Mouse (Mus musculus): ENCODE measurements at regions not wholly inside any gene's neighbourhood (a gene's known extent, or its start where the extent isn't known, plus 50 kb on each side); places are given as distances from the start of the nearest gene placed in this dataset.

DNA sequence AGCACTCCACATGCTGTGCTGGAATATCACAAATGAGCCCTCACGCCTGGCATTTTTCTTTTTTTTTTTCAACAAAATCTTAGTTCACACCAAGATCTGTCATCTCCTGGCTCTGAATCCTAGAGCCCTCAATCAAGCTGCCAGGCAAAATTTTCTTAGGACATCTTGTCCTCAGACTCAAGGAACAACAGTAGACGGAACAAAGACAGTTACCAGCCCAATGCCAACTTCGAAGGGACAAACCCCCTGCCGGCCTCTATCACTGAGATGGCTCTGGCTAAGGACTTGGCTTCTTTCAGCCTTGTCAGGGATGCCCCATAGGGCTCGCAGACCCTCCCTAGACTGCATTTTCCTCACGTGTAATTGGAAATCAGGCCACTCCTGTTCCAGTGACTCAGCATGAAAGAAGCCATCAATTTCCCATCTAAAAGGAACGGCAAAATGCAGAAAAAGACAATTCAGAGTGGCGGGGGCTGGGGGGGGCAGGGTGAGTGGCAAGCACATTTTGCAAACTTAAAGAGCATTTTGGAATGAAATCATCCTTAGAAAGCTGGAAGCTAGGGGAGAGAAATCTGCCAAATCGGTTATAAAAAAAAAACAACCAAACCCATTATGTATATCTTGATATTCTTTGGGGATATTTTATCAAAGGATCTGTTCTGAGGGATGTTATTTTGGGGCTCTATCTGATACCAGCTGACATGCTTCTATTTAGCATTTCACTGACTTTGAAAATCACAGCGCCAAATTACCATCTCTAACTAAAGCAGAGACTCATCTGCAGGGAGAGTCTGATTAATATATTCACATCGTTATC lies 116.1 kb upstream of the Sulf2 start:
- no peak for DNase-seq (ENCODE audit: low spot score)

DNA sequence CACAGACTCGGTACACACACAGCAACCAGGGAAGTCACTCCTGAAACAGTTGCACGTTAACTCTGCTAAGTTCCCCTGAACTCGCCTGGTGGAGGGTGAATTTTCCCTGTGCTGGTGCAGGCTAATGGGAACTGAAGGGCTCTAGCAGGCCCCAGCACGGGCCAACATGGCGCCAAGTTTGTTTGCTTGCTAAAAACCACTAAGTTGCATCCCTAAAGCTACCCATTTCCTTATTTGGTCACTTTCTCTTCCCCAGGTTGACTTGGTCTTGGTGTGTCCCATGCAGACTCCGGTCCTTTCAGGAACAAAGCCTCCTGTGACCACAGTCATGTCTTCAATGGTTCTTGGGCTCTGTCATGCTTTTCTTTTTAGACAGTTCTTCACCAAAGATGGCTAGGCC lies 114.5 kb upstream of the Sulf2 start:
- DNase-seq (ENCODE audit: low spot score): no peak

DNA sequence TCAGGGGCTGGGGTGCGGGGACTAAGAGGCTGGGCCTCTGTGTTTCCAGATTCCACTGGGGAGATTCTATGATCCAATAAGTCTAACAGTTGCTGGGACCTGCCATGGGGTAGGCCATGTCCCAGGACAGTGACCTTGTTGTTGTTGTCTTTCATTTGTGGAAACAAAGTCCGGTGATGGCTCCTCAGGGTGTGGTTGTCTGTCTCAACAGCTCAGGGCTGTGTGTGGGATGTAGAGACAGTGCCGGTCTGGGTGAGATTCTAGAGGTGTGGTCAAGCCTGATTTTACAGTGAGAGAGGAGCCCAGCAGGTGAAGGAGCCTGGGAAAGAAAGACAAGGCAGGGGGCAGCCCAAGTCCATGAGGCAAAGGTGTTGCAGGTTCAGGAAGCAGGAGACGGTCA lies 111.5 kb upstream of the Sulf2 start:
- no peak for DNase-seq (ENCODE audit: low spot score)

DNA sequence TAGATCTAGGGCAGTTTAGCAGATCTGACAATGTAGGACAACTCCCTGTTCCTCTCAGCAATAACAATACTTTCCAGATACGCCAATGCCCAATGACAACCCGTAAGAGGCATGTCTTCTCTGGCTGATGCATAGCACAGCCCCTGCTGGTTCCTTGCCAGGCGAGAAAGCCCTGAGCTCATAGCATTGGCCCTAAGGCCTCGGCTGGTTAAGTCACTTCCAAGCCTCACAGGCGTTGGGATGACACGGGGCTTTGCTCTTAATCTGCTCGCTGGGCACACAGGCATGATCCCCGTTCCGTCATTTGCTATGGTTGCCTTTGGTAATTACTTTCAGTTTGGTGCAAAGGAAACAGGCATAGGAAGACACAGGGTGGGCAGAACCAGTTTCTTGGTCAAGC lies 111.0 kb upstream of the Sulf2 start:
- DNase-seq (ENCODE audit: low spot score): no peak

DNA sequence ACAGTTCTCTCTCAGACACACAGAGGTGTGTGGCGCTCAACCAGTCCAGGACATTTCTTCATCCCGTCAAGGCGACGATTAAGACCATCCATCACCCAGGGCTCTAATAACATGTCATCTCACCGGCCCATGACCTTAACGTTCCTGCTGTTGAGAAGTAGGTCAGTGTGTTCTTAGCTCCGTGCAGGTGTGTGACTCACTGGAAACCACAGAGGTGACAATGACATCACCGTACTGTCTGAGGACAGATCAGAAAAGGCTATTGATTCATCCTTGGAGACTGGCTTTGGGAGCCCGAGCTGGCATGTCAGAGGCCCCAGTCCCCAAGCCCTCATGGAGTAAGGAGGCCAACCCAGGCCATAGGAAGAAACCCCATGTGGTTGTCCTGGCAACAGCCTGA lies 109.3 kb upstream of the Sulf2 start:
- DNase-seq (ENCODE audit: low spot score): no peak

DNA sequence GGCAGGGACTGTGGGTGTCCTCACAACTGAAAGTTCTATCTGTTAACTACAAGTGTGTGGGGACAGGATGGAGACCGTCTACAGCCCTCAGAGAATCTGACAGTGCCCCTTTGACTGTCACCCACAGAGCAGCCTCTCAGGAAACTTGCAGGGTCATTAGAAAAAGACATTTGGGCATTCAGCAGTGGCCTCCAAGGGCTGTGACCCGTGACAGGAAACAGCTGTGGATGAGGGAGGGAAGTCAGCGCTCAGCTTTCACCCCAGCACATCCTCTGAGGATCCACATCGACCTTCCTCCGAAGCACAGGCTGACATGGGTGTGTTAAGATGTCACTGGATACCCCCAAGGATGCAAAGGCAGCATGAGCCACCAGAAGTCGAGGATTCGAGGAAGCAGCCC lies 106.3 kb upstream of the Sulf2 start:
- peak; percentile 34 for DNase-seq (ENCODE audit: low spot score)

DNA sequence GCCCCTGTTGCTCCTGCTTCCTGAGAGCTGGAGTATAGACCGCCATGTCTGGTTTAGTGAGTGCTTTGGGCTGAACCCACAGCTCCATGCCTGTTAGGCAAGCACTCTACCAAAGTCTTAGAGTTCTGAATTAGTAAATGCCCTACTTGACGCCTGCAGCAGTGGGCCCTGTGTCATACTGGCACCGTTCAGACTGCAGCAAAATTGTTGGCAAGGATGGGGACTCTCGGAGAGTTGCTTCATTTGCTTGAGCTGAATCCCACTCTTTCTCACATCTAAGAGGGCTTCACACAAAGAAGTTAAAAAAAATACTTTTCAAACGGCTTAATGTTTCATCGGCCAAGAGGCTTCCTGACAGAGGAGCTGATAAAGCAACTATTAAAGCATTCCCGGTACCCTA lies 105.6 kb upstream of the Sulf2 start:
- DNase-seq (ENCODE audit: low spot score): no peak

DNA sequence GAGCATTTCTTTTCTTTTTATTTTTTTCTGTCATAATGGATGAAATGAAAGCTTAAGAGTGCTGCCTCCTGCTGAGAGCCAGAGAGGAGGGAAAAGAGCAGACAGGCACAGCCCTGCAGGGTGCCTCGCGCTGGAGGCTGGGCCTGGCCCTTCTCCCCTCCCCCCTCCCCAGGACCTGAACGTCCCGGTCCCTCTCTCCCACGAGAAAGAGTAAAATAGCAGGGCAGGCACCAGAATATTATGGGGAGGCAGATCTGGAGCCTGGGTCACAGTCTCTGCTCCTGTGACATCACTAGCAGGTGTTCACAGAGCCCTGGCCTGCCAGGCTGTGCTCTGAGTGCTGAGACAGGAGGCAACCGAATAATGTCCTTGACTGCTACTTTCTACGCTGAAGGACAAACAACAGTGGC lies 103.3 kb upstream of the Sulf2 start:
- peak; percentile 62 for DNase-seq (ENCODE audit: low spot score)

DNA sequence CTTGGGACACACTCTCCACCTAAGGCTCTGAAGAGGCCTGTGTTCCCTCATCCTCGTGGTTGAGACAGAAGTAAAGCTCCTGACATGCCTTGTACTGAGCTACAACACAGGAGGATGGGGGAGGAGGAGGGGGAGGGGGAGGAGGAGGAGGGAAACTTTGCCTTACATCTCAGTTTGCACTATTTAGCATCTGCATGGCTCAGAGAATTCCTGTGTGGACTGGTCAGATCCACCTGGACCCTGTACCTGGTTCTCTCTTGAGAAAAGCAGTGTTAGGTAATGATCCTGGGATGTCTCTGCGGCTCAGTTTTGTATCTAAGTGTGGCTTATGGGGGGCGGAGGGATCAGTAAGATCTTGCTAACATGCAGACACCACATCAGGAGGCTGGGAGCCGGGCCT lies 102.2 kb upstream of the Sulf2 start:
- DNase-seq (ENCODE audit: low spot score): no peak

DNA sequence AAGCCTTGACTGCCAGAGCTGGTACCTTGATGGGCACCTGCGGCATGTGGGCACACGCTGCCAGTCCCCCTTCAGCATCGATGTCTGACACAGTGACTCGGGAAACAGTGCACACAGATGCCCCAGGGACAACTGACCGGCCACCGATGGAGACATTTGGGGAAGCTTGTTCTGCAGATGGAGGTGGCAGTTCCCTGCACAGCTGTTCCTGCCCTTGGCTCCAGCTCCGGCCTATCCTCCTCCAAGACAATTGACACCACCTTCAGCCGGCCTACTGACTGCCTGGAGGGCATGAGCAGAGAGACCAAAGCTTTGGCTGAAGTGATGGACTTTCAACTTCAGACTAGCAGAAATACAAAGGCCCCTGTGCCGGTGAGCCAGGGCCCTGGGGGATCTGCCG lies 100.7 kb upstream of the Sulf2 start:
- DNase-seq (ENCODE audit: low spot score): no peak

DNA sequence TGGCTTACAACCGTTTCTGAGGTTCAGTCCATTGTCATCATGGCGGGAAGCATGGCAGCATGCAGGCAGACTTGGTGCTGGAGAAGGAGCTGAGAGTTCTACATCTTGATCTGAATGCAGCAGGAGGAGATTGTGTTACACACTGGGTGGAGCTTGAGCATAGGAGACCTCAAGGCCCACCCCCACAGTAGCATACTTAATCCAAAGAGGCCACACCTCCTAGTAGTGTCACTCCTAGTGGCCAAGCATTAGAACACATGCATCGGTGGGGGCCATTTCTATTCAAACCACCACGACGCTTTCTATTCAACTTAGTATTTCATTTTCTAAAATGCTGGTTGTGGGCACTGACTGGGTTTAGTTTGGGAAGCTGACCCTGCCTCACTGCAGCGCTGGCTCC lies 99.1 kb upstream of the Sulf2 start:
- no peak for DNase-seq (ENCODE audit: low spot score)

DNA sequence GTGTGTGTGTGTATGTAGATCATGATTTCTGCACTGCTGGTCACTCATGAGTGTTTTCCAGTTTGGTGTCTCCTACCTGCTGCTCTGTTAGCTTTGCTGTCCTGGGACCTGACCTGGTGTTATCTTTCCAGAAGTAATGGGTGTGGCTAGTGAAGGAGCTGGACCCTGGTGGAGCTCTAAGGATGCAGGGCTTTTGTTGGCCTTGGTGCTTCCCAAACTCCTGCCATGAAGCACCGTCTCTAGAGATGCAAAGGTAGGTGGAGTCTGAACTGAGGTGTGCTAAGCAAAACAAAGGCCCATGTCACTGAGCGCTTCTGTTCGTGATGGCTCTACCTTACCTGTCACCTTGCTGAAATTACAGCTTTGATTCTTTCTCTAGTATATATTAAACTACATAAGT lies 96.6 kb upstream of the Sulf2 start:
- DNase-seq (ENCODE audit: low spot score): no peak

DNA sequence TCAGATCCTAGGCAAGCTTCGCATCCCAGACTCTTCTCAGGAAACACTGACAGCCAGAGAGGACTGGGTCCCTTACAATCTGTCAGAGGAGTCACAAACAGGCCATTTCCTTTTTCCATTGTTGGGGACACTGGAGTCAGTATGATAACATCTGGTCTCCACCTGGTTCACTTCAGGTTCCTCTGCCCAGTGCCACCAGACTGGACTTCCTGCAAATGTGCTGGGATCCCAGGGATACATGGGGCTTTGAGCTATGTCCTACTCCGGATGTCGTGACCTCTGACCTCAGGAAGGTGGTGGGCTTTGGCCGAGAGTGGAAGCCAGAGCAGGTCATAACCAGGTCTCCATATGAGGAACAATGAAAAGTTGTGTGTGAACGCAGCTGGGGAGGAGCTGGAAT lies 96.0 kb upstream of the Sulf2 start:
- no peak for DNase-seq (ENCODE audit: low spot score)

DNA sequence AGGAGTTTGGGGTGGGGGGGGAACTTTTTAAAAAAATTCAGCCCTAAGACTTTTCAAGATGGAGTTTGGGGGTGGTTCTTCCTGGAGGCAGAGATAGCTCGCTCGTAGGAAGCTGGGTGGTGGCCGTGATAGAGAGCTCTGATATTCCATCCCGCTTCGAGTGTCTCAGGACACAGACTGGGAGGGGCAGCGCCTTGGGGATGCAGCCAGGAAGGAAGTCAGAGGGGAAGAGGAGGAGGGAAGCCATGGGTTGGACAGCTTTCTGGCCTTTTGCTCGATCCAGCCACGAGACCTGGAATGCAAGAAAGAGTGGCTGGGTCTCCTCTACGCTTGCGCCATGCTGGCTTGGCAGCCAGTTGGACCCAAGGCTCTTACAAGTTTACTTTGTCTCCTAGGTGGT lies 95.1 kb upstream of the Sulf2 start:
- DNase-seq (ENCODE audit: low spot score): no peak

DNA sequence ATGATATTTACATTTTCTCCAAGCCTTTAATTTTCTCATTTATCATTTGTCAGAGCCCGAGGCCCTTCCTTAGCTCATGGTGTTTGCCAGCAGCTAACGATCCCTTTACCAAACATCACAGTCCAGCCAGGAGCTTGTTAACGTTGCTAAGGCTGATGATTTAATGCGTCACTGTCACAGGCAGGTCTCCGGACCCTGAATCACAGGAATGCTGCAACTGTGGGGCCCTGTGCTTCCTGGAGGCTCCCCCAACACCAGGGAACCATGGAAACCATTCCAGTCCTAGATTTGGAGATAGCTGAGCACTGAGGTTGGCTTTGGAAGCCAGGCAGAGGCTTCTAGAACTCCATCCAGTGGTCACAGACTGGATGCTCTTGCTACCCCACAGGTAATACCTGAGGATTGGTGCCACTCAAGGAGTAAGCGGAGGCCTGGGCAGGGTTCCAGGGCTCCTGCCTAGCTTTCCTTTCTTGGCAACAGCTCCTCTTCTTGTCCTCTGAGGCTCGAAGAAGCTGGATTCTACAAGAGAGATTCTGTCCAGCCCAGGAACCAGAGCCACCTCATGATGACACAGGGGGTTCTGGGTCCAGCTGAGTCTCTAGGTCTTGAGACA lies 94.0 kb upstream of the Sulf2 start:
- DNase-seq (ENCODE audit: low spot score): no peak

DNA sequence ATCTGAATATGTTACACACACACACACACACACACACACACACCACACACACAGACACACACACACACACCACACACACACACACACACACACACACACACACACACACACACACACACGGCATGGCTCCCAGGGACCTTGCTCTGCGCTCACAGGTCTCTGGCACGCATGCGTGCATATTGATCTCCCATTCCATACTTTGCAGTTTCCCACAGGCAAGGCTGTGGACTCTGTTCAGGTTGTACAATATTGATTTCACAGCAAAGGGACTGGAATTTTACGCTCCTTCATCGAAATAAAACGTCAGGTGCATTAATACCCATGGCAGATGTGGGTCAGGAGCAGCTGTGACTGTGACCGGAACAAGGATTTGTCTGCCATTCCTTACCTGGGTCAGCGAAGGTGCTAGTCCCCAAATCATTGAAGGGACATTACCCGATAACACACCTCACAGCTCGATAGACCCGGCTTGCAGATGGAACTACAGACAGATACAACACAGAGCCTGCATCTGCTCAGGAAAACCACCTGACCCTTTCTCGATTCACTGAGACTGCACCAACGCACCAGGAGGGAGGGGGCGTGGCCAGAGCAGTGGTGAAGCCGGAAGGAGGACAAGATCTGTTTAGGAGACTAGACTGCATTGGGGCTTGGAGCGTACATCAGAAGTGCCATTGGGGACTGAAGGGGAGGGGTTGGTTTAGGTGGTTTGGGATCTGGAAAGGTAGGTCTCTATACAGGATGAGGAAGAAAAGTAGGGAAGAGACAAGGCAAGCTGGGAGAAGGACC lies 91.1 kb upstream of the Sulf2 start:
- DNase-seq (ENCODE audit: low spot score): no peak

DNA sequence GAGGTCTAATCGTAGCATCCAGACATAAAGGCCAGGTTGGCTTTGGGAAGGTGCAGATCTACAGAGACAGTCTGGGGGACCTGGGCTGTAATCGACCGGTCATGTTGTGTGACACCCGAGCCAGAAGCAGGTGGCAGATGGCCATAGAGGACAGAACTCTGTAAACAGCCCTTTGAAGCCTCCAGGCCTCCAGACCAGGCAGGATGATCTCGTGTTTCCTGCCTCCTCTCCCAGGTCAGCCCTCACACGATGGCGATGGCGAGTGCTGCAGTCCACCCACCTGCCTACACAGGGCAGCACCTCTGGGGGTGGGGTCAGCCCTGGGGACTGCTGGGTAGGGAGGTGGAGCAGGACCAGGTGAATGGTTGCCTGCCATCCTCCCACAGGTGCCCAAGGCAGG lies 89.8 kb upstream of the Sulf2 start:
- no peak for DNase-seq (ENCODE audit: low spot score)

DNA sequence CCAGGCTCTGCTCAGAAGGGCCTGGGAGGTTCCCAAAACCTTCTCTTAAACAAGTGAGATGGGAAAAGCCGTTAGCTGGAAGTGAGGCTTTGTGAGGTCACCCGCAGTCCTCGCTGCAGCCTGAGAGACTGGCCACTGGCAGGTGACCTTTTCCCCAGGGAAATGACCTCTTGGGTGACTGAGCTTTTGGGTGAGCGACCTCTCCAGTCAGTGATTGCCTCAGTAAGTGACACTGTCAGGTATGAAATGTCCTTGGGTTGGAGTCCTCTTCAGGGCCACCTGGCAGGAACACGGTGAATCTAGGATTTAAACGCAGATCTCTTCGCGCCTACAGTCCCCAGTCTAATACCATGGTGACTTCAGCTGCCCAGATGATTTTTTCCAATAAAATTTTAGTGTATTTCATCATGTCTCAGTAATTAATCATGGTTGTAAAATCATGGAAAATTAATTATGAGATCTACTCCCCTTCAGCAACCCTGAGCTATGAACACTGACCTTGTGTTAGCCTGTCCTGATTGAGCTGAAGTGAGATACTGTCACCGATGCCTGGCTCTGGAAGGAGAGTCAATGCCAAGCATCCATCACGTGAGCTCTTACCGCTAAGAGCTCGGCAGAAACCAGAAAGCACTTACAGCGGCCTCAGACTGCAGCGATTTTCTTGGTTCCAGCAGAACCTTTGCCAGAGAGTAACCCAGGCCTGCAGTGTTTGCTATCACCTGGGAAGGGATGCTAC lies 87.5 kb upstream of the Sulf2 start:
- DNase-seq (ENCODE audit: low spot score): no peak

DNA sequence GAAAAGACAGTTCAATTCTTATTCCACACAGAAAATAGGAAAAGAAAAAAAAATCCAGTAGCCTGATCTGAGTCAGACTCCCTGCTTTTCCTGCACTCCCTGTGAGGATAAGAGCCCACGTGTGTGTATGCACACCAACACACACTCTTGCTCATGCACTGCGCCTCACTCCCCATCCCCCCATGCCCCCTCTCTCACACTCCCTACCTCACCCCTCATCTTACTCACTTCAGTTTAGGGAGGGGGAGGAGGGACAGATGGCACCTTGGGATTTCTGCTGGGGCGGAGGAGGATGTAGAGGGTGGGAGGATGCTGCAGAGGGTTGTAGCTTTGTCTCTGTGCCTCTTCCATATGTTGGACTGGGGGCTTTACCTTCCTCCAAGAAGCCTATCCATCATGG lies 85.8 kb upstream of the Sulf2 start:
- no peak for DNase-seq (ENCODE audit: low spot score)

DNA sequence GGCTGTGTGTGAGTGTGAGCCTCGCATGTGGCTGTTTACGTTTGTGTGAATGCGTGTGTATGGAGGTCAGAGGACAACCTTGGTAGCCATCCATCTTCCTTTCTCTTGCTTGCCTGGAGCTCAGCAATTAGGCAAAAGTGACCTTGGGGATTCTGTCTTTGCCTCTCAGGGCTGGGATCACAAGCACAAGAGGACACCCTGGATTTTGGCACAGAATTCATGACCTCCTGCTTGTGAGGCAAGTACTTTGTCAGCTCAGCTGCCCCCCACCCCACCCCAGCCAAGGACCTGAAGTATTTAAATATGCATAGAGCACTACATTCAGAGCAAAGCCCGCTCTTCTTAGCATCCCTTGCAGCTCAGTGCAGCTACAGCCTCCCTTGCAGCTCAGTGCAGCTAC lies 84.6 kb upstream of the Sulf2 start:
- DNase-seq (ENCODE audit: low spot score): no peak

DNA sequence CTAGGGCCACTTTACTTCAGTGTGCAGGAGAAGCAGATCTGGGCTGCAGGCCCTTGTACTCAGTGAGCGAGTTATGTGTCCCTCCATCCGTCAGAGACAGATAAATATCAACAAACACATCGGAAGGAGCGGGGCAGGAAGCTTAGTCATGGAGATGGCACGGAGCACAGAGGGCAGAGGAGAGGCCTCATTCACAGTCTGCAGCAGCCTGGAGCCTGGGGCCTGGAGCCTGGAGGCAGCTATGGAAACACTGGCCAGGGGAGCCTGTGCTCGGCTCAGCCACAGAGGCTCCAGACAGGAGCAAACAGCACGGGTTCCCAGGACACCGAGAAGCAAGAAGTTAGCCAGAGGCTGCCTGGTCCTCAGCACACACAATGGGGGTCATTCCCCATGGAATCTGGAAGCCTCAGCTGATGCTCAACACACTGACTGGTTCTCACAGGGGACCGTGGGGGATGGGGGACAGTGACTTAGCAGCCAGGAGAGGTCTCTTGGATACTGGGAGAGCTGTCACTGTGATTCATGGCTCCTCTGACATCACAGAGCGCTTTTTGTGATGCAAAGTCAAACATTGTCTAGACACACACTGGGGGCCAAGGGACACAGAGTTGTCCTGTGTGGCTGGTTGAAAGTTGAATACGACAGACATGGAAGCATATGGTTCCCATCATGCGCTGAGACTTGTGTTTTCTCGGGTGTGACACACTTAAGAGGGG lies 82.2 kb upstream of the Sulf2 start:
- no peak for DNase-seq (ENCODE audit: low spot score)

DNA sequence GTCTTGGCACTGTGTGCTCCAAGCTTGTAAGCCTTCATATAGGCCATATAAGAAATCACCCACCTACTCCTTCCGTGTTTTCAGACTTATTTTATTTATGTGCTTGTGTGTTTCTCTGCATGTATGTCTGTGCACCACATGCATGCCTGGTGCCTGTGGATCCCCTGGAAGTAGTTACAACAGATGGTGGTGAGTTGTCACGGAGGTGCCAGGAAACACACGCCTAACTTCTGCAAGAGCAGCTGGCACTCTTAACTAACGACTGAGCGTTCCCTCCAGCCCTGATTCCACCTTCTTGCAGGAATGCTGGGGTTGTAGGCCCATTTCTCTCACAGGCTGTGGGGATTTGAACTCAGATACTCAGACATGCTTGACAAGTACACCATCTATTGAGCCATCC lies 80.6 kb upstream of the Sulf2 start:
- DNase-seq (ENCODE audit: low spot score): no peak
